Mouse (Mus musculus): ENCODE measurements at regions not wholly inside any gene's neighbourhood (a gene's known extent, or its start where the extent isn't known, plus 50 kb on each side); places are given as distances from the start of the nearest gene placed in this dataset.

- TF ChIP-seq GATA1 (IDR thresholded peaks at IDR 0.05; ENCODE audit: borderline replicate concordance, low read length) (no peak), FLI1 (IDR thresholded peaks at IDR 0.05; ENCODE audit: low read length) (no peak)
These were observed 75.6 kb downstream of the Kcnrg start for GRCm38 (mm10) chr14:61682721-61683355.

Data from megakaryocyte, embryonic 14.5 days (primary cell).